Mouse (Mus musculus) stomach, embryonic 15.5 days (tissue): ENCODE data around the gene Midn. TPM values are rescaled to one million over a fixed set of nuclear protein-coding genes. Genes with fewer than 3 reads are reported as not detected.
A peak's percentile ranks its signal among the peaks of the same experiment; 100 is the strongest.

Experiments
- ATAC-seq: fragments of 200-750 bp; cut with Nextera tagmentation; 2 replicates; pipeline ENCODE4 v1.8.0; 2017; ENCODE audit warnings: low read depth, moderate number of reproducible peaks, moderate TSS enrichment; ENCODE audit not compliant: insufficient read depth, low FRiP score
- H3K27ac ChIP-seq: fragments of 300-500 bp; sonication (generic); 2 replicates; pipeline ENCODE4 v1.5.1; 2015; ENCODE audit warnings: mild to moderate bottlenecking, inconsistent platforms
- H3K27me3 ChIP-seq: fragments of 300-500 bp; sonication (generic); replicated peaks from 2 replicates; pipeline ENCODE4 v1.6.1; 2015; ENCODE audit warnings: inconsistent platforms
- H3K36me3 ChIP-seq: fragments of 300-500 bp; sonication (generic); 2 replicates; pipeline ENCODE4 v1.6.1; 2015; ENCODE audit warnings: inconsistent platforms
- H3K4me1 ChIP-seq: fragments of 300-500 bp; sonication (generic); 2 replicates; pipeline ENCODE4 v1.6.1; 2015; ENCODE audit warnings: inconsistent platforms
- H3K4me2 ChIP-seq: fragments of 300-500 bp; sonication (generic); 2 replicates; pipeline ENCODE4 v1.6.1; 2015; ENCODE audit warnings: mild to moderate bottlenecking, inconsistent platforms
- H3K4me3 ChIP-seq: fragments of 300-500 bp; sonication (generic); replicated peaks from 2 replicates; pipeline ENCODE4 v1.5.1; 2015; ENCODE audit warnings: inconsistent platforms
- H3K9ac ChIP-seq: fragments of 300-500 bp; sonication (generic); 2 replicates; pipeline ENCODE4 v1.6.1; 2015; ENCODE audit warnings: inconsistent platforms
- H3K9me3 ChIP-seq: fragments of 300-500 bp; sonication (generic); 2 replicates; pipeline ENCODE4 v1.6.1; 2016; ENCODE audit warnings: inconsistent platforms
- WGBS: fragments of 180-500 bp; shearing (Covaris S2); methylation state at CpG from one replicate; pipeline ENCODE4 v1.1.7; 2015; 5-methylcytosine and 5-hydroxymethylcytosine counted together
- polyA plus RNA-seq: library from polyadenylated mRNA; unstranded; fragments of >200 nt; fragmentation: Nextera tagmentation; extraction: Ambion mirVana; gene quantifications from 2 replicates; pipeline ENCODE4 v1.2.1, GENCODE M21; 2015

Midn gene
- polyA plus RNA-seq, 1 experiment from 2014 or later, result 16.0 TPM

GRCm38 (mm10) chr10:80169070-80169469 is 21.0 kb downstream of the Midn start:
- peaks cover 63% of the 10 kb centered on the region for H3K4me1 ChIP-seq
- WGBS, result 41% methylated on average over 1 of the region's 1 CpGs
- no peaks in the 10 kb centered on the region for H3K27me3 ChIP-seq
- ATAC-seq, result no peak
- no peak overlapping the region for H3K27ac ChIP-seq
- H3K36me3 ChIP-seq, result peaks cover 27% of the 10 kb centered on the region
- H3K9ac ChIP-seq, result 0 out of 2 replicates have a peak overlapping the region, but pooled peaks have one; percentile 97
- no peaks in the 10 kb centered on the region for H3K9me3 ChIP-seq
- H3K4me2 ChIP-seq, result peak overlapping the region; percentile 66
- peak overlapping the region; percentile 86 for H3K4me3 ChIP-seq

GRCm38 (mm10) chr10:80169651-80170050 is 21.6 kb downstream of the Midn start:
- H3K4me2 ChIP-seq, result no peak overlapping the region

DNA sequence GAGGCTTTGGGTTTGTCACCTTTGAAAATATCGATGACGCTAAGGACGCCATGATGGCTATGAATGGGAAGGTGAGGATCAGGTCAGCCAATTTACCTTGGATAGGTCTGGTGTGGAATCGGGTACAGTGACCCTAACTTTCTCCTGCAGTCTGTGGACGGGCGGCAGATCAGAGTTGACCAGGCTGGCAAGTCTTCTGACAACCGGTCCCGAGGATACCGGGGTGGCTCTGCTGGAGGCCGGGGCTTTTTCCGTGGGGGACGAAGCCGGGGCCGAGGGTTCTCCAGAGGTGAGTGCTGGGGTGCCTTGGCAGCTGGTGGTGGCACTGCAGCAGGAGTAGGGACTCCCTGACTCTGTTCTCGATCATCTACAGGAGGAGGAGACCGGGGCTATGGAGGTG is 22.0 kb downstream of the Midn start:
- Histone ChIP-seq H3K27me3 (no peaks in the 10 kb centered on the region), H3K36me3 (peaks cover 27% of the 10 kb centered on the region), H3K9ac (peak overlapping the region; percentile 16; the same call in 1 of the 2 replicates), H3K27ac (no peak overlapping the region), H3K9me3 (no peaks in the 10 kb centered on the region), H3K4me3 (no peak overlapping the region), H3K4me1 (peaks cover 55% of the 10 kb centered on the region), H3K4me2 (peak overlapping the region; percentile 10; the same call in 1 of the 2 replicates)
- ATAC-seq, result no peak
- 94% methylated on average over 16 of the region's 16 CpGs for WGBS

More at GRCm38 (mm10) chr10:80169651-80170050, 21.6 kb downstream of the Midn start:
- peaks cover 57% of the 10 kb centered on the region for H3K4me1 ChIP-seq
- no peak overlapping the region; the same call in 1 of the 2 replicates for H3K9ac ChIP-seq
- ATAC-seq, result no peak
- H3K4me3 ChIP-seq, result no peak overlapping the region
- 92% methylated on average over 7 of the region's 7 CpGs for whole genome bisulfite sequencing
- no peaks in the 10 kb centered on the region for H3K9me3 ChIP-seq
- H3K27ac ChIP-seq, result no peak overlapping the region
- H3K27me3 ChIP-seq, result no peaks in the 10 kb centered on the region
- H3K36me3 ChIP-seq, result peaks cover 27% of the 10 kb centered on the region

- Histone ChIP-seq H3K9me3 (no peaks in the 10 kb centered on the region), H3K9ac (no peak overlapping the region), H3K27me3 (no peaks in the 10 kb centered on the region), H3K4me1 (peaks cover 50% of the 10 kb centered on the region), H3K27ac (no peak overlapping the region), H3K36me3 (peaks cover 27% of the 10 kb centered on the region), H3K4me3 (no peak overlapping the region), H3K4me2 (peak overlapping the region; percentile 10; the same call in 1 of the 2 replicates)
- 93% methylated on average over 19 of the region's 19 CpGs for WGBS
- no peak for ATAC-seq
Observed at GRCm38 (mm10) chr10:80170601-80171021, 22.5 kb downstream of the Midn start.

GRCm38 (mm10) chr10:80171252-80171651 is 23.2 kb downstream of the Midn start:
- H3K9ac ChIP-seq, result no peak overlapping the region
- H3K27ac ChIP-seq, result peak overlapping the region; percentile 40
- no peak overlapping the region for H3K4me2 ChIP-seq
- WGBS, result 84% methylated on average over 15 of the region's 15 CpGs
- no peaks in the 10 kb centered on the region for H3K9me3 ChIP-seq
- no peak for ATAC-seq
- peaks cover 27% of the 10 kb centered on the region for H3K36me3 ChIP-seq
- H3K4me1 ChIP-seq, result peaks cover 45% of the 10 kb centered on the region
- H3K4me3 ChIP-seq, result no peak overlapping the region; the same call in 1 of the 2 replicates
- no peaks in the 10 kb centered on the region for H3K27me3 ChIP-seq

GRCm38 (mm10) chr10:80171760-80172526 is 23.9 kb downstream of the Midn start:
- no peak for ATAC-seq
- no peaks in the 10 kb centered on the region for H3K27me3 ChIP-seq
- peak overlapping the region; percentile 60; the same call in 1 of the 2 replicates for H3K4me3 ChIP-seq
- no peaks in the 10 kb centered on the region for H3K9me3 ChIP-seq
- 81% methylated on average over 45 of the region's 45 CpGs for WGBS
- H3K27ac ChIP-seq, result peak overlapping the region; percentile 93
- no peak overlapping the region for H3K9ac ChIP-seq
- H3K4me2 ChIP-seq, result peak overlapping the region; percentile 70
- H3K4me1 ChIP-seq, result peaks cover 40% of the 10 kb centered on the region
- peaks cover 27% of the 10 kb centered on the region for H3K36me3 ChIP-seq

DNA sequence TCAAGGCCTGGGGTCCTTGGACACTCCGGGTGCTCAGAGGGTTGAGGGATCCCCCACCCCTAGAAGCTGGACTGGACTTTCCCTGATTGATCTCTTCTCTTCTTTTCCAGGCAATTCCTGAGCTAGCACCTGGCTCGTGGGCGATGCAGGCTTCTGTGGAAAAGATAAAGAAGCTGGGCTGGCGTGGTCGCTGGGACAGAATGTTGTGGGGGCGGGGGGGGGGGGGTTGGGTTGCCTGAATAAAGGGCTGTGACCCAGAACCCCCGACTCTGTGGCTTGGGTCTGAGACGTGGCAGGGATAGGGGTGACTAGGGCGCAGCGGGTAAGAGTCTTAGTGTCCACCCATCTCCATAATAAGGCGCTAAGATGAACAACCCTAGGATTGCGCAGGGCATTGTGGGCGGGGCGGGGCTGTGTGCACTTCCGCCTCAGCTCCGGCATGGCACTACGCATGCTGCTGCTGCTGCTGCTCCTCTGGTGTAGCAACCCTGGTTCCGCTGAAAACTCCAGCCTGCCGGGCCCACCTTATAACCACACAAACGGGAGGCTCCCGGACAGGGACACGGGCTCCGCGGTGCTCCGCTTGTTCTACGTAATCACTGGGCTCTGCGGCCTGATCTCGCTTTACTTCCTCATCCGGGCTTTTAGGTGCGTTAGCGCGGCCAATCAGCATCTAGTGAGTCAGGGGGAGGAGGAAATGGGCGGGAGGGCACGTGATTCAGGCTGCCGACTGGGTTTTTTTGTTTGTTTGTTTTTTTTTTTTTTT is 24.6 kb downstream of the Midn start, which contains the start of gene 1600002K03Rik:
TSS of gene 1600002K03Rik (plus strand) at position 418 of the 766 bp plus-strand sequence.
- Histone ChIP-seq H3K4me3 (peak within 1 kb of the TSS; percentile 60), H3K27me3 (no peaks in the 10 kb centered on the region), H3K4me1 (peaks cover 40% of the 10 kb centered on the region), H3K9ac (peak within 1 kb of the TSS; percentile 54), H3K9me3 (no peaks in the 10 kb centered on the region), H3K36me3 (peaks cover 27% of the 10 kb centered on the region), H3K4me2 (peak within 1 kb of the TSS; percentile 70), H3K27ac (peak within 1 kb of the TSS; percentile 93)
- ATAC-seq, result peak; percentile 75
- WGBS, result 9% methylated on average over 35 of the region's 35 CpGs

- H3K4me1 ChIP-seq, result peaks cover 40% of the 10 kb centered on the region
- ATAC-seq, result no peak
Observed at GRCm38 (mm10) chr10:80173358-80173757, 25.3 kb downstream of the Midn start.

GRCm38 (mm10) chr10:80173955-80174640 is 26.0 kb downstream of the Midn start:
- Histone ChIP-seq H3K4me3 (no peak overlapping the region), H3K9me3 (no peaks in the 10 kb centered on the region), H3K9ac (no peak overlapping the region), H3K36me3 (peaks cover 27% of the 10 kb centered on the region), H3K4me1 (peaks cover 35% of the 10 kb centered on the region), H3K27me3 (no peaks in the 10 kb centered on the region), H3K4me2 (no peak overlapping the region), H3K27ac (no peak overlapping the region)
- ATAC-seq, result no peak
- WGBS, result 86% methylated on average over 10 of the region's 10 CpGs

More at GRCm38 (mm10) chr10:80173358-80173757, 25.3 kb downstream of the Midn start:
- no peak overlapping the region for H3K9ac ChIP-seq
- H3K27ac ChIP-seq, result peak overlapping the region; percentile 93; the same call in 1 of the 2 replicates
- peak overlapping the region; percentile 70 for H3K4me2 ChIP-seq
- peak overlapping the region; percentile 60 for H3K4me3 ChIP-seq
- H3K36me3 ChIP-seq, result peaks cover 27% of the 10 kb centered on the region
- H3K9me3 ChIP-seq, result no peaks in the 10 kb centered on the region
- H3K27me3 ChIP-seq, result no peaks in the 10 kb centered on the region
- WGBS, result 5% methylated on average over 11 of the region's 11 CpGs

GRCm38 (mm10) chr10:80174705-80175104 is 26.6 kb downstream of the Midn start:
- Histone ChIP-seq H3K9me3 (no peaks in the 10 kb centered on the region), H3K4me2 (no peak overlapping the region), H3K4me3 (no peak overlapping the region), H3K27me3 (no peaks in the 10 kb centered on the region), H3K27ac (no peak overlapping the region), H3K36me3 (peaks cover 27% of the 10 kb centered on the region), H3K9ac (no peak overlapping the region), H3K4me1 (peaks cover 31% of the 10 kb centered on the region)
- whole genome bisulfite sequencing, result 55% methylated on average over 2 of the region's 2 CpGs
- no peak for ATAC-seq

DNA sequence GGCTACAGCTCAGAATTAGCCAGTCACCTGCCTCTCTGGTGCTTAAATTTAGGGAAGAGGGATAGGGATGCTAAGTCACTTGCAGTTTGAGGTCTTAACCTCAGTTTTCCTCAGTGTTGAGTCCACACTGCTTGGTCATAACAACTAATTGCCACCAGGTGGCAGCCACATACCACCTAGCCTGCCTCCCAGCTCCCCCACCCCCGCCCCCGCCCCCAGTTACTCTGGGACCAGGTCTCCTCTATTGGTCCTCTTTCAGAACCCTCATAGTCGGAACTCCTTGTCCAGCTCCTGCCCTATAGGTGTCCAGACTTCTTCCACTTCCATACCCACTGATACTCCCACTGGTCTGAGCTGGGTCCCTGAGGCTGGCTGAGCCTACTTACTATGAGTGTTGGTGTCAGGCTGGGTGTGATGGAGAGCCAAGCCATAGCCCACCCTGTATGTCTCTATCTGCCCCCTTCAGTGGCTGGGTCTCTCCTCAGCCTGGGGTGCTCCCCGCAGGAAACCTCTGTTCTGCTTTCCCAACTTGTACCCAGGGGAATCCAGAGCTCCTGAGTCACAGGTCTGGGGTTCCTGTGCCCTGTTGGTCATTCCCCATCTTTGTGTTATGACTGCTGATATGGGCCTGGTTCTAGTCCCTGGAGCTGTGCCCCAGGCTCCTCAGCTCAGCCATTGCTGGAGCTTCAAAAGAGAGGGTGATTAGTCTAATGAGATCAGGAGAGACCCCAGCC is 27.6 kb downstream of the Midn start:
- no peak overlapping the region for H3K4me2 ChIP-seq
- H3K4me3 ChIP-seq, result no peak overlapping the region
- 23% methylated on average over 4 of the region's 4 CpGs for WGBS
- ATAC-seq, result no peak
- H3K9me3 ChIP-seq, result no peaks in the 10 kb centered on the region
- no peak overlapping the region for H3K27ac ChIP-seq
- peaks cover 17% of the 10 kb centered on the region for H3K36me3 ChIP-seq
- peaks cover 30% of the 10 kb centered on the region for H3K4me1 ChIP-seq
- no peak overlapping the region for H3K9ac ChIP-seq
- no peaks in the 10 kb centered on the region; the same call in 1 of the 2 replicates for H3K27me3 ChIP-seq
